Mouse (Mus musculus) embryonic fibroblast, embryonic 13.5 days (primary cell): Measurements from ENCODE around the gene Erich6b. TPM values are rescaled to one million over a fixed set of nuclear protein-coding genes. Genes with fewer than 3 reads are reported as not detected.

Experiments used
- H3K27ac ChIP-seq: 2 replicates; pipeline ENCODE4 v1.5.1; 2012; ENCODE audit warnings: low read length, control low read depth, inconsistent platforms; ENCODE audit not compliant: insufficient read depth
- H3K4me1 ChIP-seq: 2 replicates; pipeline ENCODE4 v1.6.1; 2011; ENCODE audit warnings: low read length; ENCODE audit not compliant: control insufficient read depth, insufficient read depth
- H3K4me3 ChIP-seq: 2 replicates; pipeline ENCODE4 v1.5.1; 2011; ENCODE audit warnings: mild to moderate bottlenecking, control low read depth, low read length; ENCODE audit not compliant: insufficient read depth
- CTCF ChIP-seq: IDR thresholded peaks from 2 replicates; pipeline ENCODE4 v1.5.1; 2011; ENCODE audit warnings: mild to moderate bottlenecking, control low read depth, low read length, moderate library complexity, borderline replicate concordance; ENCODE audit not compliant: insufficient read depth
- POLR2A ChIP-seq: IDR thresholded peaks from 2 replicates; pipeline ENCODE4 v1.6.1; 2011; ENCODE audit warnings: low read depth, mild to moderate bottlenecking, control low read depth, low read length, moderate library complexity
- polyA plus RNA-seq: library from polyadenylated mRNA; stranded (reverse); fragments of >200 nt; gene quantifications from 2 replicates; pipeline ENCODE4 v1.2.4, GENCODE M21; 2011; ENCODE audit warnings: low read depth; ENCODE audit not compliant: missing spikeins, insufficient read length

Erich6b gene
- polyA plus RNA-seq, 1 experiment, result not detected

- no peak for TF ChIP-seq POLR2A
- TF ChIP-seq CTCF, result no peak
- Histone ChIP-seq H3K27ac (no peak overlapping the region), H3K4me3 (no peak overlapping the region), H3K4me1 (no peaks in the 10 kb centered on the region)
These were observed 54.0 kb downstream of the Erich6b start for GRCm38 (mm10) chr14:75696096-75696495.

GRCm38 (mm10) chr14:75697928-75698327 is 55.9 kb downstream of the Erich6b start:
- Histone ChIP-seq H3K4me3 (no peak overlapping the region), H3K27ac (no peak overlapping the region), H3K4me1 (no peaks in the 10 kb centered on the region)
- TF ChIP-seq CTCF (no peak), POLR2A (no peak)

- Histone ChIP-seq H3K4me3 (no peak overlapping the region), H3K27ac (no peak overlapping the region), H3K4me1 (no peaks in the 10 kb centered on the region)
- TF ChIP-seq POLR2A (no peak), CTCF (no peak)
These were observed 64.6 kb downstream of the Erich6b start for GRCm38 (mm10) chr14:75706647-75707046.

GRCm38 (mm10) chr14:75707771-75708170 is 65.7 kb downstream of the Erich6b start:
- Histone ChIP-seq H3K4me3 (no peak overlapping the region), H3K4me1 (no peaks in the 10 kb centered on the region), H3K27ac (no peak overlapping the region)
- TF ChIP-seq POLR2A (no peak), CTCF (no peak)

GRCm38 (mm10) chr14:75708986-75709385 is 66.9 kb downstream of the Erich6b start:
- Histone ChIP-seq H3K4me3 (no peak overlapping the region), H3K27ac (no peak overlapping the region), H3K4me1 (no peaks in the 10 kb centered on the region)
- TF ChIP-seq CTCF (no peak), POLR2A (no peak)

GRCm38 (mm10) chr14:75711731-75712130 is 69.7 kb downstream of the Erich6b start:
- TF ChIP-seq CTCF, result no peak
- TF ChIP-seq POLR2A, result no peak

GRCm38 (mm10) chr14:75712687-75713086 is 70.6 kb downstream of the Erich6b start:
- no peak overlapping the region for H3K27ac ChIP-seq
- TF ChIP-seq POLR2A, result no peak
- no peak for TF ChIP-seq CTCF
- H3K4me3 ChIP-seq, result no peak overlapping the region
- H3K4me1 ChIP-seq, result no peaks in the 10 kb centered on the region

More at GRCm38 (mm10) chr14:75711731-75712130, 69.7 kb downstream of the Erich6b start:
- Histone ChIP-seq H3K4me1 (no peaks in the 10 kb centered on the region), H3K27ac (no peak overlapping the region), H3K4me3 (no peak overlapping the region)

GRCm38 (mm10) chr14:75713661-75714060 is 71.6 kb downstream of the Erich6b start:
- TF ChIP-seq CTCF (no peak), POLR2A (no peak)
- H3K4me1 ChIP-seq, result no peaks in the 10 kb centered on the region
- H3K27ac ChIP-seq, result no peak overlapping the region
- H3K4me3 ChIP-seq, result no peak overlapping the region

- Histone ChIP-seq H3K4me1 (no peaks in the 10 kb centered on the region), H3K4me3 (no peak overlapping the region), H3K27ac (no peak overlapping the region)
- no peak for TF ChIP-seq POLR2A
- TF ChIP-seq CTCF, result no peak
These were observed 74.4 kb downstream of the Erich6b start for GRCm38 (mm10) chr14:75716410-75716809.

Other genes starting within 250 kb of the Erich6b start
- gene Siah3, start 186.3 kb upstream of the Erich6b start, polyA plus RNA-seq, result not detected in 2 replicates
- gene Spert, start 49.1 kb upstream of the Erich6b start, polyA plus RNA-seq, result not detected in 2 replicates
- 26.6 and 27.2 TPM in 2 replicates for gene Cog3, start 112.3 kb downstream of the Erich6b start, polyA plus RNA-seq
- 22.3 and 23.8 TPM in 2 replicates for gene Slc25a30, start 144.8 kb downstream of the Erich6b start, polyA plus RNA-seq
- 3,843 and 4,417 TPM in 2 replicates for gene Tpt1, start 202.8 kb downstream of the Erich6b start, polyA plus RNA-seq